Mouse (Mus musculus) cerebral cortex, adult 2 months (tissue): ENCODE results near the gene Fam222b.

Source experiments
- WGBS: fragments of 180-500 bp; shearing (Covaris S2); methylation state at CpG from one replicate; pipeline ENCODE4 v1.1.7; 2018; 5-methylcytosine and 5-hydroxymethylcytosine counted together

The Fam222b gene

GRCm38 (mm10) chr11:78165761-78166109, 71.3 kb downstream of the Fam222b start:
- WGBS: 3% methylated on average over 16 of the region's 16 CpGs

- 70% methylated on average over 4 of the region's 4 CpGs for WGBS
Observed at GRCm38 (mm10) chr11:78166161-78166560, 71.7 kb downstream of the Fam222b start.

GRCm38 (mm10) chr11:78166640-78167039, 72.2 kb downstream of the Fam222b start:
- WGBS: 92% methylated on average over 6 of the region's 6 CpGs

- WGBS: 92% methylated on average over 14 of the region's 14 CpGs
Observed at GRCm38 (mm10) chr11:78167257-78167959, 72.9 kb downstream of the Fam222b start.

GRCm38 (mm10) chr11:78168541-78169468, 74.3 kb downstream of the Fam222b start:
- 62% methylated on average over 19 of the region's 19 CpGs for WGBS

GRCm38 (mm10) chr11:78170306-78170705, 75.8 kb downstream of the Fam222b start:
- WGBS: 94% methylated on average over 15 of the region's 15 CpGs

GRCm38 (mm10) chr11:78171328-78171727, 76.9 kb downstream of the Fam222b start:
- 73% methylated on average over 4 of the region's 4 CpGs for WGBS

GRCm38 (mm10) chr11:78172034-78172747, 77.7 kb downstream of the Fam222b start:
- WGBS: 85% methylated on average over 16 of the region's 16 CpGs

GRCm38 (mm10) chr11:78172748-78173383, 78.4 kb downstream of the Fam222b start:
- 89% methylated on average over 19 of the region's 19 CpGs for WGBS

- 92% methylated on average over 3 of the region's 3 CpGs for WGBS
Observed at GRCm38 (mm10) chr11:78174506-78174905, 80.0 kb downstream of the Fam222b start.

- 2% methylated on average over 10 of the region's 10 CpGs for WGBS
Observed at GRCm38 (mm10) chr11:78175771-78176401, 81.4 kb downstream of the Fam222b start.

- under 1% methylated on average over 32 of the region's 32 CpGs for WGBS
Observed at GRCm38 (mm10) chr11:78176402-78176862, 82.0 kb downstream of the Fam222b start, which contains the start of the genes Nek8 and Tlcd1. TSS of gene Nek8 (minus strand) at chr11:78176675. TSS of gene Tlcd1 (plus strand) at chr11:78176711.

GRCm38 (mm10) chr11:78176905-78177331, 82.5 kb downstream of the Fam222b start:
- WGBS: 1% methylated on average over 23 of the region's 23 CpGs

GRCm38 (mm10) chr11:78177437-78177836, 83.0 kb downstream of the Fam222b start:
- WGBS: 4% methylated on average over 10 of the region's 10 CpGs

GRCm38 (mm10) chr11:78177903-78178858, 83.7 kb downstream of the Fam222b start:
- under 1% methylated on average over 75 of the region's 84 CpGs for whole genome bisulfite sequencing

- WGBS: 9% methylated on average over 29 of the region's 29 CpGs
Observed at GRCm38 (mm10) chr11:78178859-78179437, 84.5 kb downstream of the Fam222b start.

- WGBS: 47% methylated on average over 8 of the region's 8 CpGs
Observed at GRCm38 (mm10) chr11:78179438-78179999, 85.1 kb downstream of the Fam222b start.

GRCm38 (mm10) chr11:78180081-78180761, 85.8 kb downstream of the Fam222b start:
- 72% methylated on average over 6 of the region's 6 CpGs for WGBS
